Mouse (Mus musculus) heart, embryonic 13.5 days (tissue): ENCODE measurements around the gene Krtap6-1. TPM values are rescaled to one million over a fixed set of nuclear protein-coding genes. Genes with fewer than 3 reads are reported as not detected.
"Not testable (repeated sequence)": the region's sequence is repeated elsewhere in the genome, so short reads cannot be mapped to it uniquely, and the experiment has no call there.

Experiments used
- ATAC-seq: fragments of 200-750 bp; cut with Nextera tagmentation; 2 replicates; pipeline ENCODE4 v1.8.0; 2017; ENCODE audit warnings: moderate TSS enrichment; ENCODE audit not compliant: insufficient number of reproducible peaks, low FRiP score, low TSS enrichment; ENCODE audit errors: extremely low read depth
- H3K27ac ChIP-seq: fragments of 300-500 bp; sonication (generic); replicated peaks from 2 replicates; pipeline ENCODE4 v1.5.1; 2015; ENCODE audit warnings: moderate library complexity, mild to moderate bottlenecking, inconsistent platforms
- H3K27me3 ChIP-seq: fragments of 300-500 bp; sonication (generic); replicated peaks from 2 replicates; pipeline ENCODE4 v1.6.1; 2015; ENCODE audit warnings: mild to moderate bottlenecking, inconsistent platforms
- H3K36me3 ChIP-seq: fragments of 300-500 bp; sonication (generic); 2 replicates; pipeline ENCODE4 v1.6.1; 2015; ENCODE audit warnings: mild to moderate bottlenecking, inconsistent platforms
- H3K4me1 ChIP-seq: fragments of 300-500 bp; sonication (generic); 2 replicates; pipeline ENCODE4 v1.6.1; 2015; ENCODE audit warnings: inconsistent platforms
- H3K4me2 ChIP-seq: fragments of 300-500 bp; sonication (generic); 2 replicates; pipeline ENCODE4 v1.6.1; 2015; ENCODE audit warnings: inconsistent platforms, mild to moderate bottlenecking, moderate library complexity
- H3K4me3 ChIP-seq: fragments of 300-500 bp; sonication (generic); 2 replicates; pipeline ENCODE4 v1.5.1; 2015; ENCODE audit warnings: moderate library complexity, mild to moderate bottlenecking, inconsistent platforms
- H3K9ac ChIP-seq: fragments of 300-500 bp; sonication (generic); 2 replicates; pipeline ENCODE4 v1.6.1; 2015; ENCODE audit warnings: inconsistent platforms, mild to moderate bottlenecking, moderate library complexity
- H3K9me3 ChIP-seq: fragments of 300-500 bp; sonication (generic); 2 replicates; pipeline ENCODE4 v1.6.1; 2016; ENCODE audit warnings: inconsistent platforms
- whole genome bisulfite sequencing: fragments of 180-500 bp; shearing (Covaris S2); methylation state at CpG from one replicate; pipeline ENCODE4 v1.1.7; 2015; ENCODE audit warnings: mixed read lengths; 5-methylcytosine and 5-hydroxymethylcytosine counted together
- polyA plus RNA-seq: library from polyadenylated mRNA; unstranded; fragments of >200 nt; fragmentation: Nextera tagmentation; extraction: Ambion mirVana; gene quantifications from 2 replicates; pipeline ENCODE4 v1.2.1, GENCODE M21; 2015

The Krtap6-1 gene
- not detected in 2 replicates for polyA plus RNA-seq

GRCm38 (mm10) chr16:89031399-89031798, at the start of gene Krtap6-1:
Gene Krtap6-1 (plus strand): TSS chr16:89031699.
- H3K4me1 ChIP-seq, ATAC-seq, H3K9ac ChIP-seq, H3K4me2 ChIP-seq, H3K4me3 ChIP-seq, H3K27me3 ChIP-seq, H3K36me3 ChIP-seq, H3K9me3 ChIP-seq, H3K27ac ChIP-seq: not testable (repeated sequence)
- WGBS = 86% methylated on average over 3 of the region's 3 CpGs

- Histone ChIP-seq H3K36me3 (no peaks in the 10 kb centered on the region), H3K4me3 (no peak within 1 kb of the TSS), H3K4me1 (no peaks in the 10 kb centered on the region), H3K9me3 (no peaks in the 10 kb centered on the region), H3K9ac (no peak within 1 kb of the TSS), H3K4me2 (no peak within 1 kb of the TSS), H3K27ac (no peak within 1 kb of the TSS), H3K27me3 (no peaks in the 10 kb centered on the region)
- WGBS = 69% methylated on average over 5 of the region's 5 CpGs
- ATAC-seq = no peak
These were observed 20.8 kb upstream of the Krtap6-1 start, which contains the start of gene Krtap22-2 for GRCm38 (mm10) chr16:89010659-89011058. Gene Krtap22-2 (minus strand): TSS chr16:89010759.

DNA sequence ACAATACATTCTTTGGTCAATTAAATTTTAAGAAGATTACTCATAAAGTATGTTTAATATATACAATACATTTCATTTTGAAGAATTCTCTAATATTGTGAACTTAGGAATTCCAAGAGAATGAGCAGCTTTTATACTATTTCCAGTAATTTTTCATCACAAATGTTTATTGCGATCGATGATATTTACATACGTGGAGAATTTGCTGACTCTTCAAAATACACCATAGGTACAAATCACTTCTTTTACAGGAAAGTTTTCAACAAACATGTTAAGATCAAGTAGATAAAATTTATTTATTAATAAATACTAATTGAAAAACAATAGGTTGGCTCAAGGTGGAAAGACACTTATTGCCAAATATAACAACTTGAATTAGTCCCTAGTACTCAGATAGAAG, 17.5 kb upstream of the Krtap6-1 start:
- Histone ChIP-seq H3K9ac (no peak overlapping the region), H3K27ac (no peak overlapping the region), H3K27me3 (no peaks in the 10 kb centered on the region), H3K36me3 (no peaks in the 10 kb centered on the region), H3K9me3 (no peaks in the 10 kb centered on the region), H3K4me3 (no peak overlapping the region), H3K4me2 (no peak overlapping the region), H3K4me1 (no peaks in the 10 kb centered on the region)
- 94% methylated on average over 3 of the region's 3 CpGs for WGBS
- ATAC-seq = no peak

DNA sequence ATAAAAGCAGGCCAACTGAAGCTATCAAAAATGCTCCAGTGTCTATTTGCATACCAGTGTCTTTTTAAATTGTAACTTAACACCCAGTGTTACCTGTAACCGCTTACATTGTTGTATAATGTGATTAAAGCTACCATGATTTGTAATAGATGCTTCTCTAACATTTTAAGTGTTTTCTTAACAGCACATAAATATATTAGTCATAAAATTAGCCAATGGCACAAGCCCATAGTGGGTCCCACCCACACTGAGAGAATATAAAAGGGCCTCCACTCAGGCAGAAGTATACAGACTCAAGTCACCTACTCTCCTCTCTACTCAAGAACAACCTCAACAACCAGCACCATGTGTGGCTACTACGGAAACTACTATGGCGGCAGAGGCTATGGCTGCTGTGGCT, 16.5 kb upstream of the Krtap6-1 start, which contains the start of gene Gm10229:
Gene Gm10229, plus strand, starts transcription at position 301 of the 400 bp plus-strand sequence.
- H3K4me2 ChIP-seq, H3K4me1 ChIP-seq, H3K27ac ChIP-seq, H3K9me3 ChIP-seq, H3K36me3 ChIP-seq, H3K27me3 ChIP-seq, H3K9ac ChIP-seq, H3K4me3 ChIP-seq, ATAC-seq: not testable (repeated sequence)
- WGBS = 84% methylated on average over 3 of the region's 3 CpGs

DNA sequence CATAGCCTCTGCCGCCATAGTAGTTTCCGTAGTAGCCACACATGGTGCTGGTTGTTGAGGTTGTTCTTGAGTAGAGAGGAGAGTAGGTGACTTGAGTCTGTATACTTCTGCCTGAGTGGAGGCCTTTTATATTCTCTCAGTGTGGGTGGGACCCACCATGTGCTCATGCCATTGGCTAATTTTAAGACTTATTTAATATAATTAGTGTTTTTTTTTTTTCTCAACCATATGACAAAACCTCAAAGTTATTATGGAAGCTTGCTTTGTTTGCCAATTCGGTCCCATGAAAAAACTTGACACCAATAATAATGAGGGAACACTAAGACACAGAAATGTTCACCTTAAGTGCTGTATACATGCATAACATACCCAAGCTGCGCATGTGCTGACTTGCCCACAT, 9.9 kb downstream of the Krtap6-1 start, which contains the start of gene Gm10228:
Gene Gm10228, minus strand, starts transcription at position 101 of the 400 bp plus-strand sequence.
- H3K9ac ChIP-seq, H3K27me3 ChIP-seq, H3K27ac ChIP-seq, H3K4me2 ChIP-seq, H3K4me3 ChIP-seq, H3K36me3 ChIP-seq, H3K9me3 ChIP-seq, ATAC-seq, H3K4me1 ChIP-seq: not testable (repeated sequence)
- 85% methylated on average over 2 of the region's 4 CpGs for WGBS

DNA sequence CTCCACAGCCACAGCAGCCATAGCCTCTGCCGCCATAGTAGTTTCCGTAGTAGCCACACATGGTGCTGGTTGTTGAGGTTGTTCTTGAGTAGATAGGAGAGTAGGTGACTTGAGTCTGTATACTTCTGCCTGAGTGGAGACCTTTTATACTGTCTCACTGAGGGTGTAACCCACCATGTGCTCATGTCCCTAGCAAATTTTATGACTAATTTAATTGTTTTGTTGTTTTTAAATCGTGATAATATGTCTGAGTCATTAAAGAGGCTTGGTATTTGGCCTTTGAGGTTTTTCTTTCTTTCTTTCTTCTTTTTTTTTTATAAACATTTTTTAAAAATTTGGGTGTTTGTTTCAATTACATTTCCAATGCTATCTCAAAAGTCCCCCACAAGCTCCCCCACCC, 16.3 kb downstream of the Krtap6-1 start, which contains the start of gene Krtap6-5:
Gene Krtap6-5, minus strand, starts transcription at position 101 of the 400 bp plus-strand sequence.
- Histone ChIP-seq H3K9me3 (peaks cover 7% of the 10 kb centered on the region; the same call in 1 of the 2 replicates), H3K27ac (no peak within 1 kb of the TSS), H3K4me2 (no peak within 1 kb of the TSS), H3K36me3 (no peaks in the 10 kb centered on the region), H3K4me3 (no peak within 1 kb of the TSS), H3K4me1 (no peaks in the 10 kb centered on the region), H3K27me3 (no peaks in the 10 kb centered on the region), H3K9ac (no peak within 1 kb of the TSS)
- no peak for ATAC-seq
- WGBS = 71% methylated on average over 3 of the region's 3 CpGs

GRCm38 (mm10) chr16:89063902-89064301, 32.4 kb downstream of the Krtap6-1 start, which contains the start of gene 1110025L11Rik:
Gene 1110025L11Rik (minus strand): TSS chr16:89064002.
- H3K9me3 ChIP-seq, H3K27me3 ChIP-seq, H3K36me3 ChIP-seq, ATAC-seq, H3K9ac ChIP-seq, H3K27ac ChIP-seq, H3K4me1 ChIP-seq, H3K4me3 ChIP-seq, H3K4me2 ChIP-seq: not testable (repeated sequence)
- no CpG with 5 or more reads among the region's 2 CpGs for WGBS

DNA sequence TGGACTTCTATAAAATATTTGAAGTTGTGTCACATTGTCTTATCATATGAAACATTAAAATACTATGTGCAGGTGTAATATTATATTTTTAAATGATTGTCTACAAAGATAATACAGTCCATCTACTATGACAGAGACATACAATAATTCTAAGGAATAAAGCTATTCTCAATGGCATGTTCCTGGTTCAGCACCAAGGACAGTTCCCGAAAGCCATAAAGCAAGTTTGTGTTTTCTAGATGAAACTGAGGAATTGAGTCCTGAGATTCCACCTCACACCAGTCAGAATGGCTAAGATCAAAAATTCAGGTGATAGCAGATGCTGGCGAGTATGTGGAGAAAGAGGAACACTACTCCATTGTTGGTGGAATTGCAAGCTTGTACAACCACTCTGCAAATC, 39.5 kb downstream of the Krtap6-1 start:
- H3K9me3 ChIP-seq, H3K4me3 ChIP-seq, H3K27ac ChIP-seq, ATAC-seq, H3K4me2 ChIP-seq, H3K9ac ChIP-seq, H3K27me3 ChIP-seq, H3K4me1 ChIP-seq, H3K36me3 ChIP-seq: not testable (repeated sequence)
- WGBS = 56% methylated on average over 2 of the region's 2 CpGs

Other genes with a start within 250 kb of the Krtap6-1 start
- gene Gm20741, start 219.5 kb upstream of the Krtap6-1 start, polyA plus RNA-seq = not detected in 2 replicates
- gene Krtap15, start 211.5 kb upstream of the Krtap6-1 start, polyA plus RNA-seq = not detected in 2 replicates
- gene Krtap14, start 205.6 kb upstream of the Krtap6-1 start, polyA plus RNA-seq = not detected in 2 replicates
- not detected in 2 replicates for gene Krtap19-1, start 162.3 kb upstream of the Krtap6-1 start, polyA plus RNA-seq
- not detected in 2 replicates for gene Krtap19-2, start 157.4 kb upstream of the Krtap6-1 start, polyA plus RNA-seq
- gene Krtap19-3, start 153.7 kb upstream of the Krtap6-1 start, polyA plus RNA-seq = not detected in 2 replicates
- not detected in 2 replicates for gene Krtap19-4, start 146.6 kb upstream of the Krtap6-1 start, polyA plus RNA-seq
- not detected in 2 replicates for gene Krtap19-5, start 135.2 kb upstream of the Krtap6-1 start, polyA plus RNA-seq
- not detected in 2 replicates for gene Krtap19-9b, start 99.4 kb upstream of the Krtap6-1 start, polyA plus RNA-seq
- not detected in 2 replicates for gene Krtap16-3, start 68.8 kb upstream of the Krtap6-1 start, polyA plus RNA-seq
- not detected in 2 replicates for gene Krtap22-2, start 20.9 kb upstream of the Krtap6-1 start, polyA plus RNA-seq
- gene Gm10229, start 16.4 kb upstream of the Krtap6-1 start, polyA plus RNA-seq = not detected in 2 replicates
- gene Gm10228, start 9.8 kb downstream of the Krtap6-1 start, polyA plus RNA-seq = not detected in 2 replicates
- not detected in 2 replicates for gene Krtap6-5, start 16.2 kb downstream of the Krtap6-1 start, polyA plus RNA-seq
- gene 1110025L11Rik, start 32.3 kb downstream of the Krtap6-1 start, polyA plus RNA-seq = not detected in 2 replicates
- not detected in 2 replicates for gene Krtap6-3, start 52.3 kb downstream of the Krtap6-1 start, polyA plus RNA-seq
- not detected in 2 replicates for gene Gm6358, start 109.2 kb downstream of the Krtap6-1 start, polyA plus RNA-seq
- not detected in 2 replicates for gene Gm10061, start 119.4 kb downstream of the Krtap6-1 start, polyA plus RNA-seq
- not detected in 2 replicates for gene Gm9789, start 126.3 kb downstream of the Krtap6-1 start, polyA plus RNA-seq
- gene Gm7735, start 137.8 kb downstream of the Krtap6-1 start, polyA plus RNA-seq = not detected in 2 replicates
- gene 1110057P08Rik, start 143.0 kb downstream of the Krtap6-1 start, polyA plus RNA-seq = not detected in 2 replicates
- gene Krtap20-2, start 174.2 kb downstream of the Krtap6-1 start, polyA plus RNA-seq = not detected in 2 replicates